Mouse (Mus musculus): Measurements from ENCODE around the gene Smarcd1.
"Not testable (repeated sequence)": the region's sequence is repeated elsewhere in the genome, so short reads cannot be mapped to it uniquely, and the experiment has no call there.

The Smarcd1 gene

DNA sequence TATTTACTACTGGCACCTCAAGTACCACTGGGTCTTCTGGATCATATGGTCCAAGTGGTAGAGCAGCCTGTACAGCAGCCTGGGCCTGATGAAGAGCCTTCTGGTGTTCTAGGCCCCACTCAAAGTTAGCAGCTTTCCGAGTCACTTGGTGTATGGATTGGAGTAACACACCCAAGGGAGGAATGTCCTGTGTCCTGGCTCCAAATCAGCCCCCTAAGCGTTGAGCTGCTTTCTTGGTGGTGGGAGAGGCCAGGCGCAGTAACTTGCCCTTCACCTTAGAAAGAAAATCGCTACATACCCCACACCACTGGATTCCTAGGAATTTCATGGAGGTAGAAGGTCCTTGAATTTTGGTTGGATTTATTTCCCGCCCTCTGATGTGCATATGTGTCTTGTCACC lies 17.8 kb upstream of the Smarcd1 start:
- DNase-seq (ENCODE audit: low read depth, low spot score): peak; percentile 74

DNA sequence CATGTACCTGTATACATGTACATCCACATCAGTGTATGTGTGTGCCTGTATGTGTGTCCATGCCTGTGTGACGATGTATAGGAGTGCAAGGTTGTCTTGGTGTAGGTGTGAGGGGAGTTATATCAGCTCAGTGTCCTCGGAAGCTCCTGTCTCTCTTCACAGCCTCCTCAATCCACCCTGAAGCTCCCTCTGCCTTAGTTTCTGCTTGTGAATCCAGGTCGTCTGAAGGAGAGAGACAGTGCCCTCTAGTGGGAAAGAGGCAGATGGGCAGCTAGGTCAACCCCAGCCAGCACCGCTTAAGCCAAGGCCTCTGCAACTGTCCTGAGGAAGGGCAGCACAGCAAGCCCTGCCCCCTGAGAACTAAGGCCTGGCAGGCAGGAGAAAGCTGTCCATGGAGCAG lies 13.2 kb upstream of the Smarcd1 start:
- peak; percentile 79 for DNase-seq (ENCODE audit: low read depth, low spot score)

DNA sequence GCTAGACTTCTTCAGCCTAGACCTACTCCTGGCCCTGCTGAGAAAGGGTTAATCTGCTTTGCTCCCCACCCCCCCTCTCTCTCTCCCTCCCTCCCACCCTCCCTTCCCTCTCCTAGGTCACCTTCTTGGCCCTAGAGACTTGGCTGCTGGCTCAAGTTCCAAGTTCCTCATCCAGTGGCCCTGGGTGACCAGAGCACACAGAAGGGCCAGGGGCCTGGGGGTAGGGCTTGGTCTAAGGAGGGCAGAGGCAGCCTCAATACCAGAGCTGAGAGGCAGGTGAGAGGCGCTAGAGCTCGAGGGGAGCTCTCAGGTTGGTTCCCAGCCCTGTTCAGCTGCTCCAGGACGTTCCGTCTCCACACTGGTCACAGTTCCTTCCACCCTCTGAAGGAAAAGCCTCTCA lies 11.0 kb upstream of the Smarcd1 start:
- no peak for DNase-seq (ENCODE audit: low read depth, low spot score)

DNA sequence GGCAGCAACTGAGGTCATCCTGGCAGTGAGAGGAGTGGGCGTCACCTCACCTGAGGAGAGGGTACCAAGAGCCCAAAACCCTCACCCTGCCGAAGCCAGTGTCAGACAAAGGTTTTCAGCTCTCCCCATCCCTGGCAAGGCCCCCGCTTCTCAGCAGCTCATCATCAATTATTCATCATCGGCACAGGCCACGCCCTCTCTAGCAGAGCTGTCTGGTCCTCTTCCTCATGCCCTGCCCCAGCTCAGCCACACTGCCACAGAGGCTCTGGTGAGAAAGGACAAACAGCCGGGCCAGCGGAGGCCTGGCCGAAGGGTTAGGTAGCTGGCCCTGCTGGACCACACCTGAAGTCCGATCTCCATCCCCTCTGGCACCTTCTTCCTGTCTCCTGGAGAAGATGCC lies 10.0 kb upstream of the Smarcd1 start:
- DNase-seq (ENCODE audit: low read depth, low spot score): no peak

DNA sequence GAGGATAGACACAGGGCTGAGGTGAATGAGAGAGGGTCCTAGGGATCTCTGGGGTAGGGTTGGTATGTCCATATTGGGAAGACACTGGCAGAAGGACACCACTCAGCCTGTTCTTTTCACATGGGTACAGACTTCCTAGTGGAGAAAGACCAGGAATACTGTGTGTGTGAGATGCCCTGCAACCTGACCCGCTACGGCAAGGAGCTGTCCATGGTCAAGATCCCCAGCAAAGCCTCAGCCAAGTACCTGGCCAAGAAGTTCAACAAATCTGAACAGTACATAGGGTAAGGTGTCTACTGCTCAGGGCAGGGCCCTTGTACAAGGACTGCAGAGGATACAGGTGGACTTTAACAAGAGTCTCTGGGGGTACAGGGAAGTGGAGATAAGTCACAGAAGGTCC lies 4.6 kb upstream of the Smarcd1 start:
- no peak for DNase-seq (ENCODE audit: low read depth, low spot score)

DNA sequence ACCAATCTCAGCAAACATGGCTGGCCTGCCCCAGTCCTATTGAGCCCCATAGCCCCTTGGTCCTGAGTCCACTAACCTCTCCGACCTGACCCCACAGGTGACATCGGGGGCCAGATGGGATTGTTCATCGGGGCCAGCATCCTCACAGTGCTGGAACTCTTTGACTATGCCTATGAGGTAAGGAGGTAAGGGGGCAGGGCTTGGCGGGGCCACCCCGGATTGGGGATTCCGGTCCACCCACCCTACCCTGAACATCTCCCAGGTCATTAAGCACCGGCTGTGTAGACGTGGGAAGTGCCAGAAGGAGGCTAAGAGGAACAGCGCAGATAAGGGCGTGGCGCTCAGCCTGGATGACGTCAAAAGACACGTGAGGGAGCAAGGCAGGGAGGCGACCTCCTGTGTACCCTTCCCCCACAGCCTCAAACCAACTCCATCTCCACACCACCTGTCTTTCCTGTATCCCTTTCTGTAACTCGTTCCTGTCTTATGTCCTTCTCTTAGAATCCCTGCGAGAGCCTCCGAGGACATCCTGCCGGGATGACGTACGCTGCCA lies 3.3 kb upstream of the Smarcd1 start:
- DNase-seq (ENCODE audit: low read depth, low spot score): peak; percentile 80

DNA sequence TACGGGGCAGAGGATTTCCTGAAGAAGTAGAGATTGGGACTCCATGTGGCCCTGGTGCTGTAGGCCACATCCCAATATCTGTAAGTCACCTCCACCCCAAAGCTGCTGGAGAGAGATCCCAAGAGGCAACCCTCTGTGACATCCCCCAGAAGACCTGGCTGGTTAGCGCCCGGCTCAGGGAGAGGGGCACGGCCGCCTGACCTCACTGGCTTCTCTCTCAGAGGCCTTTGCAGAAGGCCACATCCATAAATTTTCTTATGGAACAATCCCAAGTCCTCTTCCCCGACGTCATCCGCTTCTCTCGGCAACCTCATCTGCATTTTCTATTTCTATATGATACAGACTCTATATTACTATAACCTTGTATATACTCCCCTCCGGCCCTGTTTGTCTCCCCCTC lies 2.2 kb upstream of the Smarcd1 start:
- DNase-seq (ENCODE audit: low read depth, low spot score): no peak

DNA sequence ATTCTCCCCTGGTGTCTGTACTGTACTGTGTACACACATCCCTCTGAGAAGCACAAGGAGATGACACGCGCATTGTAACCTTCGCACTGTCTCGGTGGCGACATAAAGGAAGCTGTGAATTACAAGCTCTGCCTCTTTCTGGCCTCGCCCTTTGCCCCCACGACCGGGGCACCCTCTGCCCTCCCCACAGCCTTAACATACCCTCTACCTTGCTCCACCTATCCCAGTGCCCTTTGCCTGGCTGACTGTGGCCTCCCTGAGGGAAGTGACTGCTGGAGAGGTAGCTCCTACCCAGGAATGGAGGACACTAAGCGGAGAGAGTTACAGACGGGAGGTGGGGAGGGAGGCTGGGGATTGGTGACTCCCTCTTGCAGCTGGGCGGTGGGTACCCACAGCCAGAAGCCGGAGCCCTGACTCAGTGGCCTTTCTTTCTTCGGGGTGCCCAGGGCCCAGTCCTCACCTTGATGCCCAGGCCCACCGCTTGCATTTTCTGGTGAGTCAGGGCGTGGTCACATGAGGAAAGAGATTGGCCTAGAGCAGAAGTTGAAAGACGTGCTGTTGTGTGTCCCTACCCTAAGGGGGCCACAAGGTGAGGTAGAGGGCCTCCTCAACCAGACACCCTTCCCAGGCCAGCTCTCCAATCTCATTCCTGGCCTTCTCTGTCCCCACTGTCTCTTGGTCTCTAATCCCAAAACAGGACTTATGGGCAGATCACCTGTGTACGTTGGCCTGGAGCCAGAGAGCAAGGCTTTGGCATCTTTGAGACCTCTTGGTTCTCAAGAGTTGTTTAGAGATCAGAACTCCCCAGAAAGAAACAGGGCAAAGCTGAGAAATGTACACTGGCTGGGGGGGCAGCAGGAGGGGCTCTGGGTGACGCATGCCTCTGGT lies 1.5 kb upstream of the Smarcd1 start:
- no peak for DNase-seq (ENCODE audit: low read depth, low spot score)

DNA sequence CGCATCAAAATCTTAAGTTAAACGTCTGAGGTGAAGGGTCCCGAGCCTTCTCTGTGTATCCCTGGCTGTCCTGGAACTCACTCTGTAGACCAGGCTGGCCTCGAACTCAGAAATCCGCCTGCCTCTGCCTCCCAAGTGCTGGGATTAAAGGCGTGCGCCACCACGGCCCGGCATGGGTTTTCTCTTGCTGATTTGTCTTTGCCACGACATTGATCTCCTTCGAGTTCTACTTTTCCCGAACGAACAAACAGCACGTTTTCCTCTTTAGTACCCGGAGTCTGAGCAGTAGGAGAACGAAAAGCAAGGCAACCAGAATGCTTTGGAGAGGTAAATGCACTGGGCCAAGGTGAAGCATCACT lies 310 bp upstream of the Smarcd1 start:
- not testable (repeated sequence) for DNase-seq (ENCODE audit: low read depth, low spot score)

DNA sequence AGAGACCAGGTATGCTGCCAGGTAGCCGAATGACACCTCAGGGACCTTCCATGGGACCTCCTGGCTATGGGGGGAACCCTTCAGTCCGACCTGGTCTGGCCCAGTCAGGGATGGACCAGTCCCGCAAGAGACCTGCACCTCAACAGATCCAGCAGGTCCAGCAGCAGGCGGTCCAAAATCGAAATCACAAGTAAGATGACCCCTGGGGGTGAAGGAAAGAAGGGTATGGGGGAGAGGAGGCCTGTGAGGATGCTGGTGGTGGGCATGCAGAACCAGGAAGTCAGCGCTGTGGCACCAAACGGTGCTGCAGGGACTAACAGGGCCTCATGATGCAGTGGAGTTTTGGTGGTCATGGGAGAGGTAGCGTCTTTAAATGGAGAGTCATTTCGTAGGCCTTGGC lies 1.2 kb downstream of the Smarcd1 start:
- DNase-seq (ENCODE audit: low read depth, low spot score): peak; percentile 36

DNA sequence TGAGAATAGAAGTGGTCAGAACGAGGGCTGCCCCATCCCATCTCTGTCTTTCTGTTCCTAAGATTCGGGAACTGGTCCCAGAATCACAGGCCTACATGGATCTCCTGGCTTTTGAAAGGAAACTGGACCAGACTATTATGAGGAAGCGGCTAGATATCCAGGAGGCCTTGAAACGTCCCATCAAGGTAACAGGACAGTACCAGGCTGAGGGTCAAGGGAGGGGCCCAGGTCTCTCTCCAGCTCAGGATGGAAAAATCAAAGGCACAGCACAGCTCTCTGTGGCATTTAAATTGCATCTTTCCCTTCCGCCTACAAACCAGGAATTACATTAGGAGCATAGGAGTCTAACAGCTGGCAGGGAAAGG lies 1.7 kb downstream of the Smarcd1 start:
- peak; percentile 34 for DNase-seq (ENCODE audit: low read depth, low spot score)

DNA sequence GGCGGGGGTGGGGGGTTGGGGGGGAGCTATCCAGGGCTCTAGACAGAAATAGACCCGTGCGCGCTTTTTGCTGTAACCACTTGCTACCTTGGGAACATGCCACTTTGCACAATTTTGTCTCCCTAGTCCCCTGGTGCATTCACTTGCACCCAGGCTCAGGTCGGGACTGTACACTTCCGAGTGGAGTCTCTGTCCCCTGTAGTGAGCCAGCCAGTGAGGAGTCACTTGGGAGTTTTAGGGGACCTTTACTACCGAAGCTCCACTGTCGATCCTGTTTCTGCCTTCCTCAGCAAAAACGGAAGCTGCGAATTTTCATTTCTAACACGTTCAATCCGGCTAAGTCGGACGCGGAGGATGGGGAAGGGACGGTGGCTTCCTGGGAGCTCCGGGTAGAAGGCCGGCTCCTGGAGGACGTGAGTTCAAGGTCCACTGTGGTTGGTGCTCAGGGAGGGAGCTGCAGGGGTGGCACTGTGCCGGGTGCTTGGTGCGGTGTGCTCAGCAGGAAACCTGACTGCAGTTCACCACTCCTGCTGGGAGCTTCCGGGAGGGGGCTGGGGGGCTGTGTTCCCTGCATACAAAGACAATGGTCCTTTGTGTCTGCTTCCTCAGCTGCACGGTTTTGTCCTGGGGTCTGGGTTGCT lies 2.2 kb downstream of the Smarcd1 start:
- DNase-seq (ENCODE audit: low read depth, low spot score): peak; percentile 86

DNA sequence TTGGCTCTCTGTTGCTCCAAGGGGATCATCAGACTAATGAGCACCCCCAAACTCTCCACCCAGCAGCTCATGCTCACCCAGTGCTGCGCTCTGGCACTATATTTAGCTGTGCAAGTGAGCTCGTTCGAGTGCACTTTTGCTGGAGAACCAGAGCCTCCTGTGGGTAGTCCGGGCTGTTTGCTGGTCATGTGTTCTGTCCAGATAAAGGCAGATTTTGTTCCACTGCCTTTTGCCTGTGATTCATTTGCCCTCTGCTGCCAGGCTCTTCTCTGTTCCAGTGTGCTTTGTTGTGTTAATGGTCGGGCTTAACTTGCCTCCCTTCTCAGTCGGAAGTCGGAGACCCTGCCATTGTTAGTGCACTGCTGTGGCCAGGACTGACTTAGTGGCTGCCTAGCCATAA lies 3.0 kb downstream of the Smarcd1 start:
- peak; percentile 90 for DNase-seq (ENCODE audit: low read depth, low spot score)

DNA sequence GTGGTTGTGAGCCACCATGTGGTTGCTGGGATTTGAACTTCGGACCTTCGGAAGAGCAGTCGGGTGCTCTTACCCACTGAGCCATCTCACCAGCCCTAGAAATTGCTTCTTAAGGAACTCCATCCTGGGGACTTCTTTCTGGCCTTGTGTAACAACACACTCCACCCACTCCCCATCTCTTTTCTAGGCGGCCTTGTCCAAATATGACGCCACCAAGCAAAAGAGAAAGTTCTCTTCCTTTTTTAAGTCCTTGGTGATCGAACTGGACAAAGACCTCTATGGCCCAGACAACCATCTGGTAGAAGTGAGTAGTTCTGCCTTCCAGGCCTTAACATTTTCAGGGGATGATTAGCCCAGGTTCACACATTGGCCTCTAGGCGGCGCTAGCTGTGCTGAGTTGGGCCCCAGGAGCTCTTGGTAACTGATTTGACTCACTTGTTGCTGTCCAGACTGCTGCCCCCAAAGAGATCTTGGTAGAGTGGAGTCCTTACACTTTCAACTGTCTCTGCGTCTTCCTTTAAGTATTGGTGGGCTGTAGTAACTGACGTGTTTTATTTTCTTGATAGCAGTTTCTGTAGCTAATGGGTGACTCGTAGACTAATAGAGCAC lies 3.6 kb downstream of the Smarcd1 start, which contains the start of gene Gm17349:
Gene Gm17349, minus strand, starts transcription at position 51 of the 609 bp plus-strand sequence.
- peak; percentile 85 for DNase-seq (ENCODE audit: low read depth, low spot score)

DNA sequence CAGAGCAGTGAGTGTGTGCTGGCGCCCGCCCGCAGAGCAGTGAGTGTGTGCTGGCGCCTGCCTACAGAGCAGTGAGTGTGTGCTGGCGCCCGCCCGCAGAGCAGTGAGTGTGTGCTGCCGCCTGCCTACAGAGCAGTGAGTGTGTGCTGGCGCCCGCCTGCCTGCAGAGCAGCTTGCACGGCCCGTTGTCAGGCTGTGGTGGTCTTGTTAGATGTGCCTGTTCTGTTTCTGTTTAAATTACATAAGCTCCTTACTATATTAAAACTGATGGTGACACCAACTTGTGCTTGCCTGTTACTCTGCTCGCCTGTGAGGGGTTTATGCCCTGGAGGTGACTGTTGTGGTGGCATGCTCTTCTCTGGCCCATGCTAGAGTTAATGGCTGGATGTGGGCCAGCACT lies 6.2 kb downstream of the Smarcd1 start:
- no peak for DNase-seq (ENCODE audit: low read depth, low spot score)

DNA sequence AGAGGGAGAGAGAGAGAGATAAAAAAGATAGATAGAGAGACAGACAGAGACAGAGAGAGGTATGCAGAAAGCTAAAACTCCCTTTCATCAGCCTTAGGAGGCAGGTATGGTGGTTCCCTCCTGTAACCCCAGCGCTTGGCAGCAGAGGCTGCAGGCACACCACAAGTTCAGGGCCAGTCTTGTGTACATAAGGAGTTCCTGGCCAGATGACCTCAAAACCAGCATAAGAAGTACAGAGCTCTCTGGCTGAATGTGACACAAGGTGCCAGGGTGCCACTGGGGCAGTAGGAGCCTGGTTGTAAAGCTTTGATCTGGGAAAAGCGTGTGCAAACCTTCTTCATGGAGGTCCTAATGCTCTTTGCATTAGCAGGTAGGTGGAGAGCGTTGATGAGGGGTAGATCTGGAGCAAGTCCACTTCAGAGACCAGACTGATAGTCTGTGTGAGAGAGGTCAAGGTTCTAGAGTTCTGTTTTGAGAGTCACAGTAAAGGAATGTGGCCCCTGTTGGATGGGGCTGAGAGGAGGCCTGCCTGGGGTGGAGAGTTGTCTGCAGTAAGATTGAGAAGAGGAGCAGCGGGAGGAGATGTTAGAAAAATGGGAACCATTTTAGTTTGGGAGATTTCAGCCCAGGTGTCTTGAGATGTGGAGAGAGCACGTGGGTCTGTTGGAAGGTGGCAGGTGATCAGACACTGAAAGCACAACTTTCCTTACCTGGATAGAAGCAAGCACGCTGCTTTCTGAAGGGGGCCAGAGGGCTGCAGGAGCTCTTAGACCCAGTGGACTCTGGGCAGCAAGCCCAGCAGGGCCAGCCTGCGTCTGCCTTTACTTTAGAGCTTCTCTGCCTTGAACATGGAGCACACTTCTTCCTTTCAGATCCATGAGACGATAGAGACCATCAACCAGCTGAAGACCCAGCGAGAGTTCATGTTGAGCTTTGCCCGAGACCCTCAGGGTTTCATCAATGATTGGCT lies 8.6 kb downstream of the Smarcd1 start:
- no peak for DNase-seq (ENCODE audit: low read depth, low spot score)

DNA sequence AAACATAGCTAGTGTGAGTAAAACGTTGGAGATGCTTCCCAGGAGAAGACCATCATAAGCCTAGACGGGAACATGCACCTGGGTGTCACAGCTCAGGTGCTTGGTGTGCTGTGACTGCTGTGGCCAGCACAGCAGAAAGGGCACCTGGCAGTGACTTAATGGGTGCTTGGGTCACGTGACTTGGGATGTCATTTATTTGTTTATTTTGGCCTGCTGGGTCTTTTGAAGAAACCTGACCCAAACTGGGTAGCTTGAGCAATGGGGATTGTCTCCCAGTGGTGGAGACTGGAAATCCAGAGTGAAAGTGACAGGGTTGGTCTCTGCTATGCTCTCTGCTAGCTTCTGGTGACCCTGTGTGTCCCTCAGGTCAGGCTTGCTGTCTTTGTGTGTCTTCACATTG lies 9.6 kb downstream of the Smarcd1 start:
- no peak for DNase-seq (ENCODE audit: low read depth, low spot score)

DNA sequence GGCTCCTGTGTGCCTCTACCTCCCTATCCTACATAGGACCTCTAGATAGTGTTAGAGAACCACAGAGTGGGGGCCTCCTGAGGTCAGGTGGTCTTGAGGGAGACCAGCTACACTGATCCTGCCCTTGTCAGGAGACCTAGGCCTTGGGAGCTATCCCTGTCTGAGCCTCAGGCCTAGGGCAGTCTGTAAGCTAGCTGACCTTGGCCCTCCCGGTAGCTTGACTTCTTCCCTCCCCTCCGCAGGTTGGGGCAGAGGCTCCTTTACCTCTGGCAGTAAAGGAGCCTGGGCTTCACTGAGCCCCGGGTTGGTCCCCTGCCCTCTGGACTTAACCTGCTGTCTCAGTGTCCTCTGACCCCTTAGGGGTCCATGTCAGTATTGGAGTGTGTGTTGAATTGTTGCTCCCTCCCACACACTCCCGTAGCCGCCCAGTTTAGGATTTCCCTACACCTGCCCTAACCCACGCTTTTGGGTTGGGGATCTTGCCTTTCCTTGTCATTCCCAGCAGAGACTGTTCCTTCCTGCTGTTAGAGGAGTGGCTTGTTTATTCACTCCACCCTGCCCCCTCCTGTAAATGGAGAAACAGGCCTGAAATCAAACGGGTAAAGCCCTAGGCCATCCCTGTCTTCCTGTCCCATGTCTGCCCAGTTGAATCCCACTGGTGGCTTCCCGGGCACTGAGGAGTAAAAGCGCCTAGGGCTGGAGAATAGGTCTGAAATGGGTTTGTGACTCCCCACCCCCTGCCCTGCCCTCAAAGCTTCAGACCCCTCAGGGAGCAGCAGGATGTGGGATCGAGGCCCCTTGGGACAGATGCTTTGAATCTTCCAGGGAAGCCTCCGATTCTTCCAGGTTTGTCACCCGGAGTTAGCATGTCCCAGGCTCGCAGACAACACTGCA lies 11.0 kb downstream of the Smarcd1 start:
- peak; percentile 59 for DNase-seq (ENCODE audit: low read depth, low spot score)

DNA sequence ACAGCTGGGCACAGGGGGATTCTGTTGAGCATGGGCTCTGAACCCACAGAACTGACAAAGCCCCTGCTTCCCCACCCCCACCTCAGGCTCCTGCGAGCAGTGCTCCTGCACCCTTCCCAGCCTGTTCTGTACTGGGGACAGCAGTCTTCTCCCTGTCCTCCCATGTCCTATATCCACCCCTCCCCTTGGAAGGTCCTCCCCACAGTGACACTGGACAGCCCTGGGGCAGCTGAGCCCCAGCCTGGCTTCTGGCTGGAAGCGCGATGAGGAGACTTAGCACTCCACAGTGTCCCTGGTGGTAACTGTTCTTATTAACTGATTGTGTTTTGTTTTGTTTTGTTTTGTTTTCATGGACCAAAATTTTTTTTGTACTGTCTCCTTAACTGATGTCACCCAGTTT lies 11.6 kb downstream of the Smarcd1 start:
- DNase-seq (ENCODE audit: low read depth, low spot score): no peak

DNA sequence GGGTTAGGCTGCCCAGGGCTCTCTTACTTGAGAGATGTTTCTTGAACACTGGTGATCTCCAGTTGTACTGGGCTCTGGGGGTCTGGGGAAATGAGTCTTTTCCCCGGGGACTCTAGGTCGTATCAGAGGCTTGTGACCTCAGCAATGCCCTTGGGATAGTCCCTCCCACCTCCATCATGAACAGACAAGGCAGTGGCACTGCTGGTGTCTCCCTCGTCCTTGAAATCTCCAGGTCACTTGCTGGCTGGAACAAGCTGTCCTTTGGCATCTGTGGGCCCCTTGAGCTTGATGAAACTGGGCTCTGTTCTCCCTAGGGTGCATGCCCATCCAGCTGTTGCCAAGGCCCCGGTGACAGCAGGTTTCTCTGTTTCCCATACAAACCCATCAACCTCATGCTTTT lies 12.3 kb downstream of the Smarcd1 start:
- DNase-seq (ENCODE audit: low read depth, low spot score): no peak
